Mouse (Mus musculus): ENCODE results near the gene Zfp956. TPM values are rescaled to one million over a fixed set of nuclear protein-coding genes. Genes with fewer than 3 reads are reported as not detected.
"Not testable (repeated sequence)": the region's sequence is repeated elsewhere in the genome, so short reads cannot be mapped to it uniquely, and the experiment has no call there.

The Zfp956 gene
- total and polyA plus RNA-seq, 2 experiments from 2014 or later: 21.8 to 37.7 TPM

GRCm38 (mm10) chr6:47943021-47943691, 10.0 kb upstream of the Zfp956 start:
- DNase-seq (peak; percentile 53), ATAC-seq (peak; percentile 85)
- Histone ChIP-seq H3K9ac (peak overlapping the region; percentile 54), H3K4me3 (ENCODE audit: low read depth, low read length) (peak overlapping the region; percentile 38), H3K9me3 (ENCODE audit: low read length) (no peaks in the 10 kb centered on the region), H3K27me3 (ENCODE audit: insufficient read depth, low read length) (no peaks in the 10 kb centered on the region; the same call in 1 of the 2 replicates), H3K4me2 (ENCODE audit: low read depth) (peak overlapping the region; percentile 68), H3K36me3 (ENCODE audit: insufficient read depth) (no peaks in the 10 kb centered on the region), H3K27ac (ENCODE audit: low read depth, low read length) (no peak overlapping the region), H3K4me1 (ENCODE audit: insufficient read depth) (no peaks in the 10 kb centered on the region)
- peak; percentile 55 for TF ChIP-seq CTCF (IDR thresholded peaks at IDR 0.05; ENCODE audit: low read depth)
- 13% methylated on average over 63 of the region's 64 CpGs for WGBS

GRCm38 (mm10) chr6:47943721-47944120, 9.5 kb upstream of the Zfp956 start:
- DNase-seq (no peak), ATAC-seq (no peak)
- WGBS: 81% methylated on average over 3 of the region's 3 CpGs
- Histone ChIP-seq H3K4me1 (ENCODE audit: insufficient read depth) (no peaks in the 10 kb centered on the region), H3K36me3 (ENCODE audit: insufficient read depth) (no peaks in the 10 kb centered on the region), H3K4me2 (ENCODE audit: low read depth) (peak overlapping the region; percentile 68), H3K4me3 (ENCODE audit: low read depth, low read length) (no peak overlapping the region), H3K9ac (no peak overlapping the region), H3K27ac (ENCODE audit: low read depth, low read length) (no peak overlapping the region), H3K9me3 (ENCODE audit: low read length) (no peaks in the 10 kb centered on the region), H3K27me3 (ENCODE audit: insufficient read depth, low read length) (no peaks in the 10 kb centered on the region; the same call in 1 of the 2 replicates)
- TF ChIP-seq CTCF (IDR thresholded peaks at IDR 0.05; ENCODE audit: low read depth): no peak

GRCm38 (mm10) chr6:47947388-47947787, 5.8 kb upstream of the Zfp956 start:
- Histone ChIP-seq H3K4me3 (ENCODE audit: low read depth, low read length) (no peak overlapping the region), H3K27ac (ENCODE audit: low read depth, low read length) (no peak overlapping the region), H3K9me3 (ENCODE audit: low read length) (no peaks in the 10 kb centered on the region), H3K36me3 (ENCODE audit: insufficient read depth) (no peaks in the 10 kb centered on the region), H3K4me2 (ENCODE audit: low read depth) (no peak overlapping the region), H3K4me1 (ENCODE audit: insufficient read depth) (no peaks in the 10 kb centered on the region), H3K27me3 (ENCODE audit: insufficient read depth, low read length) (no peaks in the 10 kb centered on the region; the same call in 1 of the 2 replicates), H3K9ac (no peak overlapping the region)
- TF ChIP-seq CTCF (IDR thresholded peaks at IDR 0.05; ENCODE audit: low read depth): no peak
- WGBS: 94% methylated on average over 4 of the region's 4 CpGs
- ATAC-seq (no peak), DNase-seq (no peak)

- no peak for DNase-seq
- ATAC-seq: no peak
- no peak overlapping the region for H3K27ac ChIP-seq (ENCODE audit: low read depth, low read length)
- peaks cover 25% of the 10 kb centered on the region for H3K36me3 ChIP-seq (ENCODE audit: insufficient read depth)
- H3K4me2 ChIP-seq (ENCODE audit: low read depth): peak overlapping the region; percentile 81
- H3K4me1 ChIP-seq (ENCODE audit: insufficient read depth): peaks cover 18% of the 10 kb centered on the region
- no peaks in the 10 kb centered on the region for H3K27me3 ChIP-seq (ENCODE audit: insufficient read depth, low read length)
- peak overlapping the region; percentile 78; the same call in 1 of the 2 replicates for H3K4me3 ChIP-seq (ENCODE audit: low read depth, low read length)
- H3K9me3 ChIP-seq (ENCODE audit: low read length): no peaks in the 10 kb centered on the region
- WGBS: 92% methylated on average over 3 of the region's 3 CpGs
- TF ChIP-seq CTCF (IDR thresholded peaks at IDR 0.05; ENCODE audit: low read depth): no peak
- H3K9ac ChIP-seq: 0 out of 2 replicates have a peak overlapping the region, but pooled peaks have one; percentile 73
Observed at GRCm38 (mm10) chr6:47954425-47954824, 1.2 kb downstream of the Zfp956 start.

- H3K4me2 ChIP-seq (ENCODE audit: low read depth): no peak overlapping the region
Observed at GRCm38 (mm10) chr6:47957816-47958215, 4.6 kb downstream of the Zfp956 start.

GRCm38 (mm10) chr6:47960685-47961421, 7.7 kb downstream of the Zfp956 start:
- no peak overlapping the region for H3K9ac ChIP-seq
- no peak overlapping the region for H3K4me2 ChIP-seq (ENCODE audit: low read depth)
- no peak overlapping the region for H3K27ac ChIP-seq (ENCODE audit: low read depth, low read length)
- no peak for TF ChIP-seq CTCF (IDR thresholded peaks at IDR 0.05; ENCODE audit: low read depth)
- no peaks in the 10 kb centered on the region for H3K9me3 ChIP-seq (ENCODE audit: low read length)
- no peaks in the 10 kb centered on the region for H3K27me3 ChIP-seq (ENCODE audit: insufficient read depth, low read length)
- no peaks in the 10 kb centered on the region for H3K4me1 ChIP-seq (ENCODE audit: insufficient read depth)
- WGBS: 89% methylated on average over 6 of the region's 6 CpGs
- H3K4me3 ChIP-seq (ENCODE audit: low read depth, low read length): no peak overlapping the region
- ATAC-seq (no peak), DNase-seq (no peak)
- H3K36me3 ChIP-seq (ENCODE audit: insufficient read depth): peaks cover 84% of the 10 kb centered on the region

More at GRCm38 (mm10) chr6:47957816-47958215, 4.6 kb downstream of the Zfp956 start:
- Histone ChIP-seq H3K9me3 (ENCODE audit: low read length) (no peaks in the 10 kb centered on the region), H3K27me3 (ENCODE audit: insufficient read depth, low read length) (no peaks in the 10 kb centered on the region), H3K36me3 (ENCODE audit: insufficient read depth) (peaks cover 53% of the 10 kb centered on the region), H3K4me3 (ENCODE audit: low read depth, low read length) (no peak overlapping the region), H3K4me1 (ENCODE audit: insufficient read depth) (peaks cover 16% of the 10 kb centered on the region), H3K27ac (ENCODE audit: low read depth, low read length) (no peak overlapping the region), H3K9ac (no peak overlapping the region)
- no peak for TF ChIP-seq CTCF (IDR thresholded peaks at IDR 0.05; ENCODE audit: low read depth)
- DNase-seq (no peak), ATAC-seq (no peak)

- H3K36me3 ChIP-seq (ENCODE audit: insufficient read depth): peaks cover 78% of the 10 kb centered on the region
- WGBS: 92% methylated on average over 7 of the region's 7 CpGs
Observed at GRCm38 (mm10) chr6:47963051-47963450, 9.9 kb downstream of the Zfp956 start.

GRCm38 (mm10) chr6:47968166-47968565, 15.0 kb downstream of the Zfp956 start:
- H3K27ac ChIP-seq (ENCODE audit: low read depth, low read length): not testable (repeated sequence)

More at GRCm38 (mm10) chr6:47963051-47963450, 9.9 kb downstream of the Zfp956 start:
- Histone ChIP-seq H3K27ac (ENCODE audit: low read depth, low read length) (no peak overlapping the region), H3K9me3 (ENCODE audit: low read length) (no peaks in the 10 kb centered on the region), H3K4me3 (ENCODE audit: low read depth, low read length) (no peak overlapping the region), H3K4me2 (ENCODE audit: low read depth) (no peak overlapping the region), H3K9ac (no peak overlapping the region), H3K27me3 (ENCODE audit: insufficient read depth, low read length) (no peaks in the 10 kb centered on the region), H3K4me1 (ENCODE audit: insufficient read depth) (no peaks in the 10 kb centered on the region)
- TF ChIP-seq CTCF (IDR thresholded peaks at IDR 0.05; ENCODE audit: low read depth): no peak
- no peak for ATAC-seq
- DNase-seq: no peak

More at GRCm38 (mm10) chr6:47968166-47968565, 15.0 kb downstream of the Zfp956 start:
- peaks cover 36% of the 10 kb centered on the region for H3K36me3 ChIP-seq (ENCODE audit: insufficient read depth)
- not testable (repeated sequence) for H3K4me2 ChIP-seq (ENCODE audit: low read depth); H3K9me3 ChIP-seq (ENCODE audit: low read length); H3K27me3 ChIP-seq (ENCODE audit: insufficient read depth, low read length); H3K4me3 ChIP-seq (ENCODE audit: low read depth, low read length); H3K4me1 ChIP-seq (ENCODE audit: insufficient read depth); H3K9ac ChIP-seq
- ATAC-seq (peak; percentile 35), DNase-seq (peak; percentile 27)
- 83% methylated on average over 1 of the region's 1 CpGs for WGBS

All from forebrain, postnatal 0 days (tissue).